Mouse (Mus musculus): Measurements from ENCODE around the gene Pskh1. TPM values are rescaled to one million over a fixed set of nuclear protein-coding genes. Genes with fewer than 3 reads are reported as not detected.

Pskh1 gene
- polyA plus RNA-seq, 1 experiment from 2014 or later, result 9.6 TPM

Small RNA genes within 50 kb of the gene (microRNA-seq; reads per million reads assigned to microRNA genes)
- not detected for gene Mir7074

Other genes with a start within 250 kb of the Pskh1 start
- gene Carmil2, start 214.2 kb upstream of the Pskh1 start, polyA plus RNA-seq (2015; fragmentation: Nextera tagmentation; extraction: Ambion mirVana), result 0.29 and 0.32 TPM in 2 replicates
- 24.4 and 26.8 TPM in 2 replicates for gene Acd, start 199.3 kb upstream of the Pskh1 start, polyA plus RNA-seq (2015; fragmentation: Nextera tagmentation; extraction: Ambion mirVana)
- 8.5 and 8.6 TPM in 2 replicates for gene Pard6a, start 199.3 kb upstream of the Pskh1 start, polyA plus RNA-seq (2015; fragmentation: Nextera tagmentation; extraction: Ambion mirVana)
- gene 4933405L10Rik, start 192.8 kb upstream of the Pskh1 start, polyA plus RNA-seq (2015; fragmentation: Nextera tagmentation; extraction: Ambion mirVana), result not detected in 2 replicates
- 8.6 and 8.8 TPM in 2 replicates for gene Enkd1, start 192.2 kb upstream of the Pskh1 start, polyA plus RNA-seq (2015; fragmentation: Nextera tagmentation; extraction: Ambion mirVana)
- 2.6 and 3.1 TPM in 2 replicates for gene Gfod2, start 141.8 kb upstream of the Pskh1 start, polyA plus RNA-seq (2015; fragmentation: Nextera tagmentation; extraction: Ambion mirVana)
- gene Ranbp10, start 73.1 kb upstream of the Pskh1 start, polyA plus RNA-seq (2015; fragmentation: Nextera tagmentation; extraction: Ambion mirVana), result 36.1 and 36.2 TPM in 2 replicates
- 0.06 and 0.08 TPM in 2 replicates for gene Tsnaxip1, start 72.7 kb upstream of the Pskh1 start, polyA plus RNA-seq (2015; fragmentation: Nextera tagmentation; extraction: Ambion mirVana)
- 21.5 and 22.3 TPM in 2 replicates for gene Cenpt, start 47.2 kb upstream of the Pskh1 start, polyA plus RNA-seq (2015; fragmentation: Nextera tagmentation; extraction: Ambion mirVana)
- gene Thap11, start 45.3 kb upstream of the Pskh1 start, polyA plus RNA-seq (2015; fragmentation: Nextera tagmentation; extraction: Ambion mirVana), result 38.2 and 40.7 TPM in 2 replicates
- gene Nutf2, start 39.9 kb upstream of the Pskh1 start, polyA plus RNA-seq (2015; fragmentation: Nextera tagmentation; extraction: Ambion mirVana), result 152 and 192 TPM in 2 replicates
- 17.3 and 18.5 TPM in 2 replicates for gene Edc4, start 19.6 kb upstream of the Pskh1 start, polyA plus RNA-seq (2015; fragmentation: Nextera tagmentation; extraction: Ambion mirVana)
- not detected in 2 replicates for gene Nrn1l, start 6.9 kb upstream of the Pskh1 start, polyA plus RNA-seq (2015; fragmentation: Nextera tagmentation; extraction: Ambion mirVana)
- gene Ctrl, start 33.4 kb downstream of the Pskh1 start, polyA plus RNA-seq (2015; fragmentation: Nextera tagmentation; extraction: Ambion mirVana), result 0.35 and 0.60 TPM in 2 replicates
- 68.9 and 81.6 TPM in 2 replicates for gene Psmb10, start 38.0 kb downstream of the Pskh1 start, polyA plus RNA-seq (2015; fragmentation: Nextera tagmentation; extraction: Ambion mirVana)
- 31.2 and 33.1 TPM in 2 replicates for gene Lcat, start 42.9 kb downstream of the Pskh1 start, polyA plus RNA-seq (2015; fragmentation: Nextera tagmentation; extraction: Ambion mirVana)
- gene Slc12a4, start 65.7 kb downstream of the Pskh1 start, polyA plus RNA-seq (2015; fragmentation: Nextera tagmentation; extraction: Ambion mirVana), result 12.6 and 13.1 TPM in 2 replicates
- not detected in 2 replicates for gene Dpep3, start 79.0 kb downstream of the Pskh1 start, polyA plus RNA-seq (2015; fragmentation: Nextera tagmentation; extraction: Ambion mirVana)
- 13.3 and 14.4 TPM in 2 replicates for gene Dus2, start 90.9 kb downstream of the Pskh1 start, polyA plus RNA-seq (2015; fragmentation: Nextera tagmentation; extraction: Ambion mirVana)
- not detected in 2 replicates for gene Dpep2nb, start 105.5 kb downstream of the Pskh1 start, polyA plus RNA-seq (2015; fragmentation: Nextera tagmentation; extraction: Ambion mirVana)
- 12.9 and 13.2 TPM in 2 replicates for gene Ddx28, start 111.4 kb downstream of the Pskh1 start, polyA plus RNA-seq (2015; fragmentation: Nextera tagmentation; extraction: Ambion mirVana)
- gene Nfatc3, start 158.4 kb downstream of the Pskh1 start, polyA plus RNA-seq (2015; fragmentation: Nextera tagmentation; extraction: Ambion mirVana), result 3.3 and 3.8 TPM in 2 replicates
- 6.2 and 7.7 TPM in 2 replicates for gene Esrp2, start 236.5 kb downstream of the Pskh1 start, polyA plus RNA-seq (2015; fragmentation: Nextera tagmentation; extraction: Ambion mirVana)
- gene Pla2g15, start 250.0 kb downstream of the Pskh1 start, polyA plus RNA-seq (2015; fragmentation: Nextera tagmentation; extraction: Ambion mirVana), result 6.9 and 8.3 TPM in 2 replicates